Mouse (Mus musculus) layer of hippocampus, adult 11-12 months (tissue): ENCODE results near the gene Bid.

Experiments
- DNase-seq: peaks from one replicate; pipeline ENCODE4 v3.0.0; 2022; ENCODE audit warnings: low spot score

Gene Bid

DNA sequence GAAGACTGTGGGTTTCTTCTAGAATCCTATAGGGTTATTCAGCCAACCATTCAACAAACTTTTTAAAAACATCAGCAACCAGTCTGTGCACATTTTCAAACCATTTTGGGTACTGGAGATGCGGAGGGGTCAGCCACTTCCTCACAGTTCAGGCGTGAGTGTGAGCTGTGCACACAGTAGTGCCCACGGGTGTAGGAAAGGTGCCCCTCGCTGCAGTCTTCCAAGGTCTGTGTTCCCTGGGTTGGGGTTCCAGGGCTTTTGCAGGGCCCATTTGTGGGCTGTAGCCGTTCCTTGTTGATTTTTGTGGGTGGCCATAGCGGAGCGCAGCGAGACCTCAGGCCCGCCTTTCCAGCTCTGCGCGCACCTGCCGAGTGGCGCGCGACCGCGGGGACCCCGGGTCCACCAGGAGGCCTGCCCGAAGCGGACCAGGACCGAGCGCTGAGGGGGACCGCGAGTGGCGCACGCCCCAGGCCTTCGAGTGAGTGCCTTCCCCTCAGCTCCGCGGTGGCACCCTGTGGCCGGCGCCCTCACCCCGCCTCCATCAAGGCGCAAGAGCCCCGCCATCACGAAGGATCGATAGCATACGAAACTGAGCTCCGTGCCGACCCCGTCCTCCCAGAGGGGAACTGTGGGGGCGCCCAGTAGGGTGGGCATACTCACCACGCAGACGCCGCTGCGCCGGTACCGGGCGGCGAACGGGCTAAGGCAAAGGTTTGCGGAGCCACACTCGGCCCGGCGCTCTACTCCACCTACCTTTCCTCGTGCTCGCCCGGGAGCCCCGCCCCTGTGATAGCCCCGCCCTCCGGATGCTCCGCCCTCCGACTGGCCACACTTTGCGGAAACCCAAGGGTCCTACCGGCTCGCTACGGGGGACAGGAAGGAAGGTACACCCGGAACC is at the start of gene Bid:
TSS of gene Bid (minus strand) at position 780 of the 898 bp plus-strand sequence.
- DNase-seq: peak; percentile 82

DNA sequence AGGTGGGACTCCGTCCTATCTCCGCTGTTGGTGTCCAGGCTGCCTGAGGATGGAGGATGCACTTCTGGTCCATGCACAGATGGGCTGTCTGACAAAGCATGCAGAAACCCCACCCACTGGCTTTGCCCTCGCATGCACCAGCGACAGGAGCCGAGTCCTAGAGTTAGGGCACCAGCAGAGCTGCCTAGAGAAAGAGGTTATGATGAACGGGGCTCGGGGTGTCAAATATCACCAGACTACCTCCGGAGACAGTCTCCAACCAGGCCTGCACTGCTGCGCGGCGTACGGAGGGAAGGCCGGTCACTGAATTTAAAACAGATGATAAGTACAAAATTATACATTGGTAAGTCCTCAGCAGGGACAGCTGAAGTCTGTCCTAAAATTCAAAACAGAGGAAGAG is 49.2 kb upstream of the Bid start:
- no peak for DNase-seq

- DNase-seq: no peak
Observed at GRCm38 (mm10) chr6:120964179-120964578, 47.5 kb upstream of the Bid start.

DNA sequence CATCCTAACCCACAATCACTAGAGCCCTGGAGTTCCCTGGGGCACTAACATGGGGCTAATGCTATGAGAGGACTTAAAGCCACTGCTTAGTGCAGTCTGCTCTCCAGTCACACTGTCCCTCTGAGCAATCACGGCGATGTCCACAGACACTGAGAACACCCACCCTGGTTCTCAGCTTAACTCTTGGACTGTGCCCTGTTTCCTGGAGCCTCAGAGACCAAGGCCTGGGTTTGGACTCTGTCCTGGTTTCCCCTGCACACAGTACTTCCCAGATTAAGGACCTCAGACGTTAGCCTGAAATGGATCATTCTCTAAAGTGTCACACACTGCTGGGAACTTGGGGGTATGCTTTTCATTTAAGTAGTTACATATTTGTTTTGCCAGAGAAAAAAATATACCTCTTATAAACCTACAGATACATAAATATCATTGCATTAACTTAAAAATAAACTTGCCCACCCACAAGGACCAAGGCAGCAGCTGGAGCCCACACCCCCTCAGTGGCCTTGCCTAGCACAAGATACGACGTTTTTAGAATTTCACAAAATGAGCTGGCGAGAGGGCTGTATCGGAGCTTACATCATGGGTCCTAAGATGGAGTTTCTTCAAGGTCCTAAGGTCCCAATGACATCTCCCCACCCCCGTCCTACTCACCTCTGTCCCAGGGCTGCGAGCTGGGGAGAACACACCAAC is 43.8 kb upstream of the Bid start:
- DNase-seq: no peak

- no peak for DNase-seq
Observed at GRCm38 (mm10) chr6:120957331-120957730, 40.7 kb upstream of the Bid start.

DNA sequence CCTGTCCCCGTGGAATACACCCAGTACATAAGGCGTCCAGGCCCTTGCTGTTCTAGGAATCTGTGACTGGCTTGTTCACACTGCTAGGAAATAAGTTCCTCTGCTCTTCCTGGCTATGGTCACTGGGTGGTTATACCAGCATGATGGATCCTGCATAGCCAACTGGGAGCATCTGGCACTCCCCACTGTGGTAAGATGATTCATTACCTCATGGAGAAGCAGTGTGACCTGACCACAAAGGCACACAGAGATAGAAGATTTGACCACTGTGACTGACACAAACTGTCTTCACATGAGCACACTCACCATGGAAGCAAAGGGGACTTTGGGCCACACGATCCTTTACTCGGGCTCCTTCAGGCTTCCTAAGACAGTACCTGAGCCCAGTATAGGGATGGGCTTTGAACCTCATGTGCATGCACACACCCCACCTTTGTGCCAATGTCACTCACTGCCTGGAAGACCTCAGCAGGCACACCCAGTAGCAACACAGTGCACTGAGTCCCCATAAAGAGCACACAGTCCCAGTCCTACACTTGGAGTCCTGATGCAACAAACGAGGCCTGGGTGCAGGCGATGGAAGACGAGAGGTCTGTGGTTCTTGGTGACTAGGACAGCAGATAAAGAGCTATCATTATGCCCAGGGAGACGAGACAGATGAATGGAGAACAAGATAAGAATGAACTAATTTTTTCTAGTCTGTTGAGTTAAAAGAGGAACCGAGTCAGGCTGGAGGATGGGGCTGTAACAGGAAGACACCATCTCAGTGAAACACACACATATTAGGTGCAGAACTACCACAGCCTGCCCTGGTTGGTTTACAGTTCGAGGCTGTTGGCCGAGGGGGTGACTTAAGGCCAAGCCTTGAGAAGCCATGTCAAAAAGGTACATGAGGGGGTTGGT is 39.9 kb upstream of the Bid start:
- DNase-seq: no peak

- DNase-seq: no peak
Observed at GRCm38 (mm10) chr6:120955215-120955614, 38.6 kb upstream of the Bid start.

- DNase-seq: no peak
Observed at GRCm38 (mm10) chr6:120954241-120954640, 37.6 kb upstream of the Bid start.

GRCm38 (mm10) chr6:120952475-120952874 is 35.8 kb upstream of the Bid start:
- DNase-seq: no peak

- no peak for DNase-seq
Observed at GRCm38 (mm10) chr6:120951311-120951710, 34.7 kb upstream of the Bid start.

- DNase-seq: no peak
Observed at GRCm38 (mm10) chr6:120945510-120945909, 28.9 kb upstream of the Bid start.

GRCm38 (mm10) chr6:120943964-120944363 is 27.3 kb upstream of the Bid start:
- no peak for DNase-seq

DNA sequence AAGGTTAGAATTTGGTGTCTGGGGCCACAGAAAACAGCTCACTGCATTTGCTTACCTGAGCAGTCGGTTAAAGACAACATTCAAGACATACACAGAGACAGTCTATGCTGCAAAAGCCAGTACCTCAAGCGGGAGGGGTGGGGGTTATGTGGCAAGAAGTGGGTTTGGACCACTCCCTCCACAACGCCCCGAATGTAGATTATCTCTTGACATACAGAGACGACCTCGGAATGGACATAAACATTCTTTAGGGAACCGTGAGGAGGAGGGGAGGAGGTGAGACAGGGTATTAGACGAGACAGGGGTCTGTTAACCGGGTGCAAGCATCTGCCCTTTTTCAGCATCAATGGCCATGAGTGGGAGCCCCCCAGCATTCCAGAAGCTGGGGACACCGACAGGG is 26.9 kb upstream of the Bid start:
- DNase-seq: no peak

DNA sequence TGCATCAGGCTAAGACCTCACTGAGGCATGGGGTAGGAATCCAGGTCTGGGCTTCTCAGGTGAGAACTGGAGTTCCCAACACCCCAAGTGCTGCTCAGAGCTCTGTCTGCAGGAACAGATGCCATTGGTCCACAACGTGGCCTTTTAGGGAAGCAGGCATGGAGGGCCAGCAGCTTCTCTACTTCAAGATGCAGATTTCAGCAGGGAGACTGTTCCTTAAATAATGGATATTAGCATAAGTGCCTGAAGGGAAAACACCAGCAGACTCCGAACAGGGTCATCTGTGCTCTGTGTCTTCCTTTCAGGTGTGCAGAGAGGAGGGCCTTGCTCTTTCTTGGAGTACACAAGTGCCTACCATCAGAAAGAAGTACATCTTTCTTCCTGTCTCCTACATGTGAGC is 26.4 kb upstream of the Bid start:
- DNase-seq: no peak

DNA sequence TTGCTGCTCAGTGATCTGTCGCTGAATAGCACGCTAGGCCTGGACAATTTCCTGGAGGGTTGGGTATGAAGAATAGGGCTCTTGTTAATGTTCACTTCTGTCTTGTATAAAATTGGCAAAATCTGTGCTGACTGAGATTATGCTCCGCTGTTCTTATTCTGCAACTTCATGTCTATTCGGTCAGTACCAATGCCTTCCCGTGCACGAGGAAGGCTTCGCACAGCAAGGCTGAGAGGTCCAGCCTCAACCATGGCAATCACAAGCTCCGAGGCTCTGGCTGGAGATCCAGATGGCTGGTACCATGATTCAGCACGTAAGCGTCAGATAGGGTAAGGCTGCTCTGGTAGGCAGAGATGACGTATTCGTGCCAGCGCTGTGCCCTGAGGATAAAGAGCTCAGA is 24.9 kb upstream of the Bid start:
- DNase-seq: peak; percentile 23

GRCm38 (mm10) chr6:120941084-120941481 is 24.4 kb upstream of the Bid start:
- no peak for DNase-seq

DNA sequence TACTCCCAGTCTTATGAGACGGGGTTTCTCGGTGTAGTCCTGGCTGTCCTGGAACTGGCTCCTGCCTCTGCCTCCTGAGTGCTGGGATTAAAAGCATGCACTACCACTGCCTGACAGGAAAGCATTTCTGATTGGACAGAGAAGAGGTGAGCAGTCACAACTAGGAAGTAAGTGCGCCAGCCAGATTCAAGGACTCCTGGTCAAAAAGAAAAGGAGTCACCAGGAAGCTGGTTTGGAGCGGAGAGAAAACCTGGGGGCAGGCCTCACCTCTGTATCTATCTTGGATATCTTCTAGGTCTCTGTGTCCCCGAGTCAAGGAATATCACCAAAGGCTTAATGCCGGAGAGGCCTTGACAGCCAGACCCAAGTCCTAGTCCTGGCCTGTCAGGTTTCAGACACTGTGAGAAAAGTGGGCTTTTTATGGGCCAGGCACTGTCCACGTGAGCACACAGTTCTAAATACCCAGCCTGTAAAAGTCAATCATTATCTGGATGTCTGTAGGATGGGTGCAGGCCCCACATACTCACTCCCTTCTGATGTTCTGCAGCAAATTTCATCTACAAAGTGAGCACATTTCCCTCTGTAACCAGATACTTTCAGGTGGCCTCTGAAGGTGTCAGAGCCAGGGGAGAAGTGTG is 23.9 kb upstream of the Bid start:
- DNase-seq: no peak

DNA sequence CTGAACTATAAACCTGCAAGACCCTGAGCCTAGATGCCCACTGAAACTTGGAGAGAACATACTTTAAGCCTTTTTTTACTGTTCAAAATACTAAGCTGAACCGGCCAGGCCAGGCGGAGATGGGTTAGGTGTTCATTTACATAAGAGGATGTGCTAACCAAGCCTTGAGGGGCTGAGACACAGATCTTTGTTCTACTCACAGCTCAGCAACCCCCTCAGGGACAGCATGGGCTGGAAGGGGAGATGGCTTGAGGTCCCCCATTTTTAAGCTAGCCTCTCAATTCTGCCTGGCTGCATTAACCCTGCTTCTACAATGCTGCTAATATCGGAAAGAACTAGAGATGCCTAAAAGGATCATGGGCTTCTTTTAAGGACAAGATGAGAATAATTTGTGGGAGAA is 23.1 kb upstream of the Bid start:
- DNase-seq: no peak

DNA sequence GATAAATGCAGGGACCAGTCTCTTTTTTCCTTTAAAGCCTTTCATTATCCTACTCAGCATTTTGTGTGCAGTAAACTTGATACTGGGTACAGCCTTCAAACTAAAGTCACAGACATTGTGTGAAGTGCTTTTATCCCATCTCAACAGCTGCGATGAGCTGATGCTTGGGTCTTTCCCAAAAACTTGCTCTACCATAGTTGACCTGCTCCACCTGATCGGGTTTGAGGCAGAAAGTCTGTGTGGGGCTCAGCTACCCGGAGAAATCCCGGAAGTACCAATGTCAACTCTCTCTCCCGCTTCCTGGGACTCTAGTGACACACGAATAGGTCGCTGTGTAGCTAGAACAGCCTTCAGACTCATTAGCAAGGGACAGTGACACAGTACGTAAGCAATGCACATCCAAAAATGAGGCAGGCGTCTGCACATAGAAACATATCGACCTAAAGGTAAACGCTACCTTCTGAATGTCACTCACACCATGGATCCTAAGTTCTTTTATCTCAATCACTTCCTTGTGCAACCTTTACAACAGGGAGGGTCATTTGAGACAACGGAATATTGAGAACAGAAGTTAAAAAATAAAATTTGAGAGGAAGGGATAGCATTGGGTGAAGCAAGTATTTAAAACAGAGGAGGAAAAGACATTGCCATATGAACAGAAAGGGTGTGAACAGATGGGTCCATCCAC is 22.3 kb upstream of the Bid start:
- no peak for DNase-seq

- DNase-seq: no peak
Observed at GRCm38 (mm10) chr6:120937999-120938608, 21.5 kb upstream of the Bid start.

DNA sequence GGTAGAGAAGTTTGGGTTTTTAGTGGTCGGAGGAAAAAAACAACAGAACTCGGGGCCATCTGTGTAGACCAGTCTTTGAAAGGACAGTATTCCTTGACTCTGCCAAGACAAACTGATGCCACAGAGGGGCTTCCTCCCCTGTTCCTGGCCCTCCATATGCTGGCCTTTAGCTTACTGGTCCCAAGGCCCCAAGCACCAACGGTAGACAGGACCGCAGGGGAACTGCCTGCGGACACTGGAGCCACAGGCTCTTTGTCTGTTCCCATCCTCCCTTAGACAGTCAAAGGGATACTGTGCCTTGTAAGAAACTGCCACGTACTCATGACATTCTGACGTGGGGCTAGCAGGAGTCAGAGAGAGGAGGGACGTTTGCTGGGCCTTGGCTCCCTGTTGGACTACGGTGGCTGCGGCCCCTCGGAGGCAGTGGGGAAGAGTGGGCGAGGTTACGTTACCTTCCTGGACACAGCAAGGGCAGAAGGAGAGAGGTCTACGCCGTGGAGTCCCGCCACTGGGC is 20.5 kb upstream of the Bid start:
- no peak for DNase-seq
